In the genomic region with DNA sequence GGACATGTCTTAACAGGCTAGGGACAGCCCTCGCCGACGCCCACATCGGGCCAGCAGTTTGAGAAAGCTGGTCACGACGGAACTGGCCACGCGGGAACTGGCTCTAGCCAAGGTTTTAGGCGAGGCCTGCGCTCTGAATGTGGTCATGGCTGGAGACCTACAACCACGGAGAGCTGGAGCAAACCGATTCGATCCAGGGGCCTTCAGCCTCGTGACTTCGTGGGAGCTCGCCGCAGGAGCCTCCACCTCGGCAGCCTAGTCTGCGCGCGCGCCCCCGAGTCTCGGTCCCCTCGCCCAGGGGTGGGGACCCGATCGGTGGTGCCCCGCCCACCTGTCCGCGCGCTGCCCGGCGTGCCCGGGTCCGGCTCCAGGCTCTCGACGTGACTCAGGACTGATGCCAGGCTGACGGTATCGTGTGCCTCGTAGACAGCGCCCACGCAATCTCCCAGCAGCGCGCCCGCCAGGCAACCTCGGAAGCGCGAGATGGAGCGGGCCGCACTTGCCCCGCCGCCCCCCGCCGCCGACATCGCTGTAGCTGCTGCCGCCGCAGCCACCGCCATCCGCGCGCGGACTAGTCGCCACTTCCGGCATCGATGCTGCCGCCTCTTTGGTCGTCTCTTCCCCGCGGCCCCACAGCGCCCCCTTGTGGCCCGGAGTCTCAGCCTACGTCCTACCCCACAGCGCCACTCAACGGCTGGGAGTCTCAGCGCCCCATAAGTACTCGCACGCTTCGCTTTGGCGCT, we compare ENCODE assay signal across 8 mouse cellular contexts. TPM values are rescaled to one million over a fixed set of nuclear protein-coding genes. Genes with fewer than 3 reads are reported as not detected.
DNase-seq lines count a peak whose midpoint lies in the region; ATAC-seq lines count a peak whose summit lies in the region.

Adprhl2 (minus strand) TSS at position 593 of the 743 bp plus-strand sequence.

- peaks cover 31% of the 10 kb centered on the region for H3K27me3 ChIP-seq in hindbrain, embryonic 12.5 days

- peak within 1 kb of the TSS; percentile 82 for H3K4me3 ChIP-seq in hindbrain, embryonic 12.5 days

- DNase-seq in Muller cell, postnatal 12 days (ENCODE audit: inconsistent ontology term): peak; percentile 99
- DNase-seq in cerebellum, adult 9-11 months: peak; percentile 97
- peak; percentile 92 to 99 for DNase-seq in frontal cortex, postnatal 10 days (ENCODE audit: low spot score in 2 of 2)
- DNase-seq in layer of hippocampus, postnatal 14 days (ENCODE audit: low spot score in 2 of 2): peak; percentile 99
- peak; percentile 100 for DNase-seq in lung, postnatal 14 days
- DNase-seq in retina, adult 2 months (ENCODE audit: low read depth, low spot score): peak; percentile 93
- DNase-seq in thymus, postnatal 36 days: peak; percentile 97 to 99

- H3K27ac ChIP-seq in hindbrain, embryonic 12.5 days: peak within 1 kb of the TSS; percentile 80

- ATAC-seq in hindbrain, embryonic 12.5 days (ENCODE audit: low FRiP score): peak; percentile 82

- WGBS in hindbrain, embryonic 12.5 days: under 1% methylated on average over 76 of the region's 80 CpGs

- peaks cover 16% of the 10 kb centered on the region for H3K4me1 ChIP-seq in hindbrain, embryonic 12.5 days

- peaks cover 29% of the 10 kb centered on the region for H3K36me3 ChIP-seq in hindbrain, embryonic 12.5 days

- peak within 1 kb of the TSS; percentile 91 for H3K4me2 ChIP-seq in hindbrain, embryonic 12.5 days (replicated peaks)

- H3K9me3 ChIP-seq in hindbrain, embryonic 12.5 days (replicated peaks): no peaks in the 10 kb centered on the region

- peak within 1 kb of the TSS; percentile 82 for H3K9ac ChIP-seq in hindbrain, embryonic 12.5 days

RNA-seq across cellular contexts. Expression of gene Adprhl2, which starts in this region (rescaled TPM):
- 65.2 and 74.3 TPM in 2 replicates for polyA plus RNA-seq in hindbrain, embryonic 12.5 days (2016; fragmentation: Nextera tagmentation; extraction: Ambion mirVana)
- 10 to 100 TPM; 25.8 to 26.1 TPM for total RNA-seq in layer of hippocampus, postnatal 14 days (2021)

Comparison
In these comparisons a context has a peak if more than half of its experiments do, and no peak if none do; other contexts are left out.
1. Peak in every context shown above with its lines: DNase-seq, ATAC-seq, H3K4me3 ChIP-seq and H3K27ac ChIP-seq.